Mouse (Mus musculus): ENCODE measurements around the gene Gm525. TPM values are rescaled to one million over a fixed set of nuclear protein-coding genes. Genes with fewer than 3 reads are reported as not detected.
"Not testable (repeated sequence)": the region's sequence is repeated elsewhere in the genome, so short reads cannot be mapped to it uniquely, and the experiment has no call there.

The Gm525 gene
- polyA plus RNA-seq, 1 experiment from 2014 or later = 1.5 TPM

GRCm38 (mm10) chr11:89035552-89035951, 38.1 kb upstream of the Gm525 start:
- ATAC-seq = no peak
- no peak overlapping the region for H3K9ac ChIP-seq (ENCODE audit: low read depth, low read length)
- 82% methylated on average over 3 of the region's 3 CpGs for WGBS

DNA sequence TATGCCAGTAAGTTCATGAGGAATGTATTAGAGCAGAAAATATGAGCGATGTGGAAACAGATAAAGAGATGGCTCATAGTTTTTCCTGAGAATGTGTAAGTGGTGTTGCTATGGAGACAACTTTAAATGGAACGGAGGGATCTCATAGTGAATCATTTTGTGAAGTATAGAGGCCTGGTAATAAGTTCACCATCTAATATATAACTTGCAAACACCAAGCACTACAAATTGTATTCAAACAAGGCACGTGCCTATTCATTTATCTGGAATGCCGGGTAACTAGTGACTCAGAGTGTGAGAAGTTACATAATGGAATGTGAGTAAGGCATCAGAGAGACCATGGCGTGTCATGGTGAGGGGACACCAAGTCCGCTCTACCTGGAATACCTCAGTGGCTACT, 35.1 kb upstream of the Gm525 start:
- Histone ChIP-seq H3K4me1 (ENCODE audit: control insufficient read depth, insufficient read depth, low read length) (no peaks in the 10 kb centered on the region), H3K36me3 (ENCODE audit: control insufficient read depth, insufficient read depth, low read length) (no peaks in the 10 kb centered on the region), H3K4me2 (ENCODE audit: low read depth, low read length) (no peak overlapping the region), H3K4me3 (ENCODE audit: low read length) (no peak overlapping the region), H3K27me3 (replicated peaks; ENCODE audit: control insufficient read depth, insufficient read depth, low read length) (no peaks in the 10 kb centered on the region), H3K27ac (ENCODE audit: low read length) (no peak overlapping the region), H3K9ac (ENCODE audit: low read depth, low read length) (no peak overlapping the region), H3K9me3 (ENCODE audit: control insufficient read depth, low read length) (no peaks in the 10 kb centered on the region)
- no peak for ATAC-seq
- WGBS = 88% methylated on average over 6 of the region's 6 CpGs

More at GRCm38 (mm10) chr11:89035552-89035951, 38.1 kb upstream of the Gm525 start:
- Histone ChIP-seq H3K4me3 (ENCODE audit: low read length) (no peak overlapping the region), H3K27me3 (replicated peaks; ENCODE audit: control insufficient read depth, insufficient read depth, low read length) (no peaks in the 10 kb centered on the region), H3K9me3 (ENCODE audit: control insufficient read depth, low read length) (no peaks in the 10 kb centered on the region), H3K27ac (ENCODE audit: low read length) (no peak overlapping the region), H3K4me2 (ENCODE audit: low read depth, low read length) (no peak overlapping the region), H3K4me1 (ENCODE audit: control insufficient read depth, insufficient read depth, low read length) (no peaks in the 10 kb centered on the region), H3K36me3 (ENCODE audit: control insufficient read depth, insufficient read depth, low read length) (no peaks in the 10 kb centered on the region)

DNA sequence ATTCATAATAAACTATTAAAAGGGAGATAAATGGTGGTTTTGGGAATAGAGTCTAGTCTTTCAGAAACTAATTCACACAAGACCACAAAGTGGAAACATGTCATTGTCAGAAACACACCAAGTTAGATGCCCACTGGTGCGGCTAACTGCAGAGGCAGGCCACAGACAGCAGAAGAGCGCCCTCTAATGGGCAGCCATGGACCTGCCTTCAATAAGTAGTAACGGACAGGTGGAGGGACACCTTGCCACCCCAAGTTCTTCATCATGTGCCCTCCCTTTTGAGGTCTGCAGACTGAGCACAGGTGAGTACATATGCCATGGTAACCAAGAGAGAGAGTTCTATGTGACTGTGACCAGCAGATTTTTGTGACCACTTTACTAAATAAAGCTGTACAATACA, 34.3 kb upstream of the Gm525 start:
- Histone ChIP-seq H3K36me3 (ENCODE audit: control insufficient read depth, insufficient read depth, low read length) (0 out of 2 replicates have a peak, but pooled peaks cover under 1% of the 10 kb centered on the region), H3K27me3 (replicated peaks; ENCODE audit: control insufficient read depth, insufficient read depth, low read length) (no peaks in the 10 kb centered on the region), H3K9me3 (ENCODE audit: control insufficient read depth, low read length) (no peaks in the 10 kb centered on the region), H3K4me1 (ENCODE audit: control insufficient read depth, insufficient read depth, low read length) (no peaks in the 10 kb centered on the region), H3K4me3 (ENCODE audit: low read length) (no peak overlapping the region), H3K27ac (ENCODE audit: low read length) (no peak overlapping the region), H3K4me2 (ENCODE audit: low read depth, low read length) (no peak overlapping the region), H3K9ac (ENCODE audit: low read depth, low read length) (no peak overlapping the region)
- WGBS = 26% methylated on average over 3 of the region's 3 CpGs
- ATAC-seq = no peak

GRCm38 (mm10) chr11:89041073-89041472, 32.6 kb upstream of the Gm525 start:
- not testable (repeated sequence) for H3K4me1 ChIP-seq (ENCODE audit: control insufficient read depth, insufficient read depth, low read length); H3K27me3 ChIP-seq (replicated peaks; ENCODE audit: control insufficient read depth, insufficient read depth, low read length); H3K4me3 ChIP-seq (ENCODE audit: low read length); H3K9ac ChIP-seq (ENCODE audit: low read depth, low read length); H3K36me3 ChIP-seq (ENCODE audit: control insufficient read depth, insufficient read depth, low read length); H3K9me3 ChIP-seq (ENCODE audit: control insufficient read depth, low read length); H3K27ac ChIP-seq (ENCODE audit: low read length); H3K4me2 ChIP-seq (ENCODE audit: low read depth, low read length); ATAC-seq
- WGBS = 89% methylated on average over 6 of the region's 7 CpGs

GRCm38 (mm10) chr11:89043046-89043445, 30.6 kb upstream of the Gm525 start:
- Histone ChIP-seq H3K27ac (ENCODE audit: low read length) (no peak overlapping the region), H3K9me3 (ENCODE audit: control insufficient read depth, low read length) (no peaks in the 10 kb centered on the region), H3K36me3 (ENCODE audit: control insufficient read depth, insufficient read depth, low read length) (peaks cover 9% of the 10 kb centered on the region), H3K4me3 (ENCODE audit: low read length) (no peak overlapping the region), H3K27me3 (replicated peaks; ENCODE audit: control insufficient read depth, insufficient read depth, low read length) (no peaks in the 10 kb centered on the region), H3K4me1 (ENCODE audit: control insufficient read depth, insufficient read depth, low read length) (no peaks in the 10 kb centered on the region), H3K9ac (ENCODE audit: low read depth, low read length) (no peak overlapping the region), H3K4me2 (ENCODE audit: low read depth, low read length) (no peak overlapping the region)
- ATAC-seq = no peak
- 96% methylated on average over 7 of the region's 7 CpGs for WGBS

GRCm38 (mm10) chr11:89045501-89045900, 28.1 kb upstream of the Gm525 start:
- not testable (repeated sequence) for H3K9me3 ChIP-seq (ENCODE audit: control insufficient read depth, low read length); H3K36me3 ChIP-seq (ENCODE audit: control insufficient read depth, insufficient read depth, low read length); H3K27me3 ChIP-seq (replicated peaks; ENCODE audit: control insufficient read depth, insufficient read depth, low read length); ATAC-seq; H3K4me1 ChIP-seq (ENCODE audit: control insufficient read depth, insufficient read depth, low read length); H3K27ac ChIP-seq (ENCODE audit: low read length); H3K4me2 ChIP-seq (ENCODE audit: low read depth, low read length); H3K4me3 ChIP-seq (ENCODE audit: low read length); H3K9ac ChIP-seq (ENCODE audit: low read depth, low read length)
- over 99% methylated on average over 3 of the region's 3 CpGs for WGBS

DNA sequence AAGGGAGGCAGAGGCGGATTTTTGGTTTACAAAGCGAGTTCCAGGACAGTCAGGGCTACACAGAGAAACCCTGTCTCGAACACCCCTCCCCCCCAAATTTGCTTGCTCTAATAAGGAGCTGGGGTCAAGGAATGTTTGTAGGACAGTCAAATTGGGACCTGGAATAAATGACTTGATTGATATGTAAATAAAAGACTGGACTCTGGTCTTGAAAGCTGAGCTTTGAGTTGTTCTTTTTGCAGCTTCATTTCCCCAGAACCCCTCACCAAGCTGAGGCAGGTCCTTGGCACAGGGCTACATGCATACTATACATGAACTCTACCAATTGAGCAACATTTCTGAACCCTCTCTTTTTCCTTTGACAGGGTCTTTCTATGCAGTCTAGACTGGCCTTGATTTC, 27.6 kb upstream of the Gm525 start:
- no peaks in the 10 kb centered on the region for H3K9me3 ChIP-seq (ENCODE audit: control insufficient read depth, low read length)
- H3K9ac ChIP-seq (ENCODE audit: low read depth, low read length) = no peak overlapping the region
- H3K27me3 ChIP-seq (replicated peaks; ENCODE audit: control insufficient read depth, insufficient read depth, low read length) = no peaks in the 10 kb centered on the region
- 93% methylated on average over 3 of the region's 3 CpGs for WGBS
- ATAC-seq = no peak
- no peaks in the 10 kb centered on the region for H3K4me1 ChIP-seq (ENCODE audit: control insufficient read depth, insufficient read depth, low read length)
- H3K36me3 ChIP-seq (ENCODE audit: control insufficient read depth, insufficient read depth, low read length) = peaks cover 9% of the 10 kb centered on the region
- no peak overlapping the region for H3K27ac ChIP-seq (ENCODE audit: low read length)
- H3K4me3 ChIP-seq (ENCODE audit: low read length) = no peak overlapping the region
- no peak overlapping the region for H3K4me2 ChIP-seq (ENCODE audit: low read depth, low read length)

DNA sequence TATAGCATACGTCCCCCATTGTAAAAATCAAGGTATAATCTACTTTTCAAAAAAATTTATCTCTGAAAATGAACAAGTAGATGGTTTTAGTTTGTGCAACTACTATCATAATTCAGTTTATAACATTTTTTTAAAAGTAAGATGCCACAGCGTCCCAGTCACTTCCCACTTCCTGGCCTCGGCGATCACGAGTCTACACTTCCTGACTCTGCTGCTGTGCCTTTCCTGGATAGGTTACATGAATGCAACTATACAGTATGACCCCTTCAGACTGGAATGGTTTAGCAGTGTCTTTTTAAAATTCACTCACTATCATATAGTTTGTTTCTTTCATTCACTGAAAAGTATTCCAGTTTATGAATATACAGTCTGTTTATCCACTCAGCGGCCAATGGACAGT, 21.9 kb upstream of the Gm525 start:
- H3K36me3 ChIP-seq (ENCODE audit: control insufficient read depth, insufficient read depth, low read length) = no peaks in the 10 kb centered on the region
- H3K4me3 ChIP-seq (ENCODE audit: low read length) = no peak overlapping the region
- H3K9me3 ChIP-seq (ENCODE audit: control insufficient read depth, low read length) = no peaks in the 10 kb centered on the region
- H3K4me2 ChIP-seq (ENCODE audit: low read depth, low read length) = no peak overlapping the region
- H3K27me3 ChIP-seq (replicated peaks; ENCODE audit: control insufficient read depth, insufficient read depth, low read length) = no peaks in the 10 kb centered on the region
- H3K27ac ChIP-seq (ENCODE audit: low read length) = no peak overlapping the region
- H3K4me1 ChIP-seq (ENCODE audit: control insufficient read depth, insufficient read depth, low read length) = peaks cover 7% of the 10 kb centered on the region
- no peak overlapping the region for H3K9ac ChIP-seq (ENCODE audit: low read depth, low read length)
- no peak for ATAC-seq
- 82% methylated on average over 6 of the region's 6 CpGs for WGBS

- WGBS = 61% methylated on average over 13 of the region's 13 CpGs
- Histone ChIP-seq H3K9me3 (ENCODE audit: control insufficient read depth, low read length) (no peaks in the 10 kb centered on the region), H3K9ac (ENCODE audit: low read depth, low read length) (no peak overlapping the region), H3K27ac (ENCODE audit: low read length) (no peak overlapping the region), H3K4me1 (ENCODE audit: control insufficient read depth, insufficient read depth, low read length) (peaks cover 20% of the 10 kb centered on the region), H3K27me3 (replicated peaks; ENCODE audit: control insufficient read depth, insufficient read depth, low read length) (no peaks in the 10 kb centered on the region), H3K36me3 (ENCODE audit: control insufficient read depth, insufficient read depth, low read length) (no peaks in the 10 kb centered on the region), H3K4me3 (ENCODE audit: low read length) (no peak overlapping the region), H3K4me2 (ENCODE audit: low read depth, low read length) (no peak overlapping the region)
- no peak for ATAC-seq
Observed at GRCm38 (mm10) chr11:89055931-89056690, 17.5 kb upstream of the Gm525 start.
